Mouse (Mus musculus) MEL (cell line): ENCODE data around the gene Dock4. TPM values are rescaled to one million over a fixed set of nuclear protein-coding genes. Genes with fewer than 3 reads are reported as not detected.

Experiments
- DNase-seq: peaks from one replicate; pipeline ENCODE4 v3.0.0; 2011; ENCODE audit warnings: low read depth, low spot score
- H3K27ac ChIP-seq: 2 replicates; pipeline ENCODE4 v1.5.1; 2012; ENCODE audit warnings: low read depth, mild to moderate bottlenecking, control low read depth, low read length, moderate library complexity; ENCODE audit not compliant: control insufficient read depth
- H3K27me3 ChIP-seq, 2 experiments: fragments of 150-350 bp in 1 of 2; sonication (generic) in 1 of 2; 2 replicates each; pipeline ENCODE4 v1.6.1; 2012; ENCODE audit warnings: low read length in 2 of 2, mild to moderate bottlenecking in 2 of 2, improper control_type of control experiment in 1 of 2, moderate library complexity in 1 of 2; ENCODE audit not compliant: insufficient read depth in 2 of 2, control insufficient read depth in 1 of 2
- H3K36me3 ChIP-seq, 2 experiments: 2 replicates each; pipeline ENCODE4 v1.6.1; 2012 to 2014; ENCODE audit warnings: low read length in 2 of 2, improper control_type of control experiment in 1 of 2, inconsistent platforms in 1 of 2, mild to moderate bottlenecking in 1 of 2; ENCODE audit not compliant: insufficient read depth in 2 of 2, control insufficient read depth in 1 of 2
- H3K4me1 ChIP-seq, 2 experiments: fragments of 150-350 bp in 1 of 2; sonication (generic) in 1 of 2; 2 replicates each; pipeline ENCODE4 v1.6.1; 2012; ENCODE audit warnings: low read length in 2 of 2, improper control_type of control experiment in 1 of 2, mild to moderate bottlenecking in 1 of 2; ENCODE audit not compliant: insufficient read depth in 2 of 2, control insufficient read depth in 1 of 2
- H3K4me3 ChIP-seq, 2 experiments: fragments of 150-350 bp in 1 of 2; sonication (generic) in 1 of 2; 2 replicates each; pipeline ENCODE4 v1.5.1; 2012; ENCODE audit warnings: low read depth in 2 of 2, low read length in 2 of 2, mild to moderate bottlenecking in 2 of 2, moderate library complexity in 2 of 2, control low read depth in 1 of 2, improper control_type of control experiment in 1 of 2; ENCODE audit not compliant: control insufficient read depth in 1 of 2, insufficient read depth in 1 of 2
- H3K79me2 ChIP-seq: 2 replicates; pipeline ENCODE4 v1.6.1; 2012; ENCODE audit warnings: mild to moderate bottlenecking, low read length, moderate library complexity; ENCODE audit not compliant: control insufficient read depth, poor library complexity, insufficient read depth
- H3K9ac ChIP-seq: 2 replicates; pipeline ENCODE4 v1.6.1; 2012; ENCODE audit warnings: low read depth, mild to moderate bottlenecking, control low read depth, low read length, moderate library complexity; ENCODE audit not compliant: control insufficient read depth, poor library complexity, severe bottlenecking
- H3K9me3 ChIP-seq: fragments of 150-350 bp; sonication (generic); replicated peaks from 2 replicates; pipeline ENCODE4 v1.6.1; 2012; ENCODE audit warnings: mild to moderate bottlenecking, low read length, improper control_type of control experiment, moderate library complexity; ENCODE audit not compliant: insufficient read depth
- CHD1 ChIP-seq: IDR thresholded peaks from 2 replicates; pipeline ENCODE4 v1.6.1; 2012; ENCODE audit warnings: low read depth, mild to moderate bottlenecking, inconsistent platforms, low read length, improper control_type of control experiment
- E2F4 ChIP-seq: IDR thresholded peaks from 2 replicates; pipeline ENCODE4 v1.6.1; 2011; ENCODE audit warnings: low read depth, low read length, improper control_type of control experiment, borderline replicate concordance
- ETS1 ChIP-seq: IDR thresholded peaks from 2 replicates; pipeline ENCODE4 v1.6.1; 2012; ENCODE audit warnings: low read depth, mild to moderate bottlenecking, inconsistent platforms, low read length, improper control_type of control experiment, moderate library complexity
- GABPA ChIP-seq: IDR thresholded peaks from 2 replicates; pipeline ENCODE4 v1.6.1; 2012; ENCODE audit warnings: low read depth, mild to moderate bottlenecking, inconsistent platforms, low read length, improper control_type of control experiment, moderate library complexity
- HCFC1 ChIP-seq: IDR thresholded peaks from 2 replicates; pipeline ENCODE4 v1.6.1; 2012; ENCODE audit warnings: low read depth, mild to moderate bottlenecking, inconsistent platforms, low read length, improper control_type of control experiment, moderate library complexity
- MAFK ChIP-seq: IDR thresholded peaks from 2 replicates; pipeline ENCODE4 v1.6.1; 2011; ENCODE audit warnings: low read depth, mild to moderate bottlenecking, low read length, improper control_type of control experiment, borderline replicate concordance
- MAX ChIP-seq: IDR thresholded peaks from 2 replicates; pipeline ENCODE4 v1.6.1; 2011; ENCODE audit warnings: low read length, improper control_type of control experiment
- MAZ ChIP-seq: IDR thresholded peaks from 2 replicates; pipeline ENCODE4 v1.6.1; 2012; ENCODE audit warnings: low read depth, mild to moderate bottlenecking, inconsistent platforms, low read length, improper control_type of control experiment
- MEF2A ChIP-seq: IDR thresholded peaks from 2 replicates; pipeline ENCODE4 v1.6.1; 2014; ENCODE audit warnings: low read depth, mild to moderate bottlenecking, inconsistent platforms, low read length, improper control_type of control experiment; ENCODE audit not compliant: poor library complexity, insufficient replicate concordance, severe bottlenecking; ENCODE audit errors: extremely low read depth
- MYC ChIP-seq: IDR thresholded peaks from 2 replicates; pipeline ENCODE4 v1.6.1; 2011; ENCODE audit warnings: low read depth, mild to moderate bottlenecking, low read length, improper control_type of control experiment, moderate library complexity
- POLR2AphosphoS2 ChIP-seq: IDR thresholded peaks from 2 replicates; pipeline ENCODE4 v1.6.1; 2011; ENCODE audit warnings: low read length, improper control_type of control experiment
- POLR2AphosphoS5 ChIP-seq: IDR thresholded peaks from 2 replicates; pipeline ENCODE4 v1.6.1; 2012; ENCODE audit warnings: low read depth, borderline replicate concordance, mild to moderate bottlenecking, inconsistent platforms, low read length, moderate library complexity, mixed read lengths
- RAD21 ChIP-seq: IDR thresholded peaks from 2 replicates; pipeline ENCODE4 v1.6.1; 2011; ENCODE audit warnings: mild to moderate bottlenecking, low read depth, low read length, improper control_type of control experiment
- RCOR1 ChIP-seq: IDR thresholded peaks from 2 replicates; pipeline ENCODE4 v1.6.1; 2012; ENCODE audit warnings: low read depth, mild to moderate bottlenecking, inconsistent platforms, low read length, improper control_type of control experiment
- SIN3A ChIP-seq: IDR thresholded peaks from 2 replicates; pipeline ENCODE4 v1.6.1; 2012; ENCODE audit warnings: low read length, improper control_type of control experiment, inconsistent platforms
- SMC3 ChIP-seq: IDR thresholded peaks from 2 replicates; pipeline ENCODE4 v1.6.1; 2011; ENCODE audit warnings: low read depth, low read length, improper control_type of control experiment
- UBTF ChIP-seq: IDR thresholded peaks from 2 replicates; pipeline ENCODE4 v1.6.1; 2012; ENCODE audit warnings: low read depth, mild to moderate bottlenecking, inconsistent platforms, low read length, improper control_type of control experiment, moderate library complexity, borderline replicate concordance; ENCODE audit not compliant: insufficient read depth
- USF2 ChIP-seq, 2 experiments: IDR thresholded peaks; 2 replicates each; pipeline ENCODE4 v1.6.1; 2011 to 2012; ENCODE audit warnings: improper control_type of control experiment in 2 of 2, low read length in 2 of 2, borderline replicate concordance in 1 of 2, inconsistent platforms in 1 of 2, low read depth in 1 of 2, mild to moderate bottlenecking in 1 of 2; ENCODE audit not compliant: insufficient read depth in 1 of 2
- ZKSCAN1 ChIP-seq: IDR thresholded peaks from 2 replicates; pipeline ENCODE4 v1.6.1; 2012; ENCODE audit warnings: low read depth, mild to moderate bottlenecking, inconsistent platforms, low read length, improper control_type of control experiment, moderate library complexity
- ZMIZ1 ChIP-seq: IDR thresholded peaks from 2 replicates; pipeline ENCODE4 v1.6.1; 2012; ENCODE audit warnings: low read depth, mild to moderate bottlenecking, inconsistent platforms, low read length, improper control_type of control experiment, moderate library complexity
- ZNF384 ChIP-seq: IDR thresholded peaks from 2 replicates; pipeline ENCODE4 v1.6.1; 2012; ENCODE audit warnings: low read depth, mild to moderate bottlenecking, inconsistent platforms, low read length, improper control_type of control experiment
- polyA plus RNA-seq, 2 experiments: library from polyadenylated mRNA; stranded (reverse) in 1 of 2; unstranded in 1 of 2; fragments of >175 nt in 1 of 2; fragments of >200 nt in 1 of 2; gene quantifications; 2 replicates each; pipeline versions ENCODE4 v1.2.1 to v1.2.4; 2012; ENCODE audit warnings: low replicate concordance in 2 of 2, low read depth in 1 of 2; ENCODE audit not compliant: insufficient read length in 2 of 2, insufficient read depth in 1 of 2, missing spikeins in 1 of 2
- total RNA-seq: library from RNA; depleted of rRNA; stranded (reverse); fragments of 300-350 nt; gene quantifications from 2 replicates; pipeline ENCODE4 v1.2.3, GENCODE M21; 2012

Gene Dock4
- total and polyA plus RNA-seq, 3 experiments, result 0.08 to 0.17 TPM; not detected in 1

DNA sequence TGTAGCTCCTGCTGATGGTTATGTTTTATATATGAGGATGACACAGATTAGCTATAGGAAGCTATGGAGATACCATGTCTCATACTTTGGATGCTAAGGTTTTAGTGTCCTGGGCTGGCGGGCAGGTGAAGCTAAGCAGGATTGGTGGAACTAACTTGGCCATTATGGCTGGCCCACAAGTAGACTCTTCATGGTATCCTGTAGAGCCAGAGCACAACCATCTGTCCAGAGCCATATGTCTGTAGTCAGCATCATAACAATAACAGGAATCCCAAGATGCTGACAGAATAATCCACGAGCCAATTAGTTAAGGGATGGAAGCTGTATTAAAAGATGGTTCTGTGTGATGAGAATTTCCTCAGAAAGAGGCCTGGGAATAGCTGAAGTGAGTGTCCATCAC, 269.4 kb downstream of the Dock4 start:
- no peaks in the 10 kb centered on the region for H3K36me3 ChIP-seq
- H3K9ac ChIP-seq, result no peak overlapping the region
- H3K4me3 ChIP-seq, result no peak overlapping the region
- H3K27me3 ChIP-seq, result no peaks in the 10 kb centered on the region
- no peak for DNase-seq
- H3K27ac ChIP-seq, result no peak overlapping the region
- H3K4me1 ChIP-seq, result no peaks in the 10 kb centered on the region
- H3K79me2 ChIP-seq, result no peaks in the 10 kb centered on the region
- TF ChIP-seq E2F4 (no peak), MYC (no peak), CHD1 (no peak)
- TF ChIP-seq, all 39 proteins: peak for 0
- H3K9me3 ChIP-seq, result no peaks in the 10 kb centered on the region

DNA sequence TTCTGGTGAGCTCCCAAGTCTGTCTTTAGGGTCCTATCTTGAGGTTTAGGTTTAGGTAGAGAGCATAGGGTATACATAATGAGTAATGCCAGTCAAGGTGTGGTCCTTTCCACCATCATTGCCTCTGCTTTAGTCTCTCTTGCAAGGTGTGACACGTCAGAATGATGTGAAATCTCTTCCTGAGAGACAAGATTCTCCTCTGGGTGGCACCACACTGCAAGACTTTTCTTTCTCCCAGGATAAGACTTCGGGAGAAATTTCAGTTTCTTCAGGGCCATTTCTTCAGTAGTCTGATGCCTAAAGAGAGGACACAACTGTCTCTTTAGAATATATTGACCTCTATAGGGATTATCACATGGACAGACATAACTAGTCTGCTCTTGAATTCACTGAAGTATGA, 282.6 kb downstream of the Dock4 start:
- no peak for TF ChIP-seq SMC3
- no peak for TF ChIP-seq RAD21
- TF ChIP-seq GABPA, result no peak
- no peak for TF ChIP-seq RCOR1
- no peak for TF ChIP-seq UBTF
- no peak for DNase-seq
- H3K27me3 ChIP-seq, result no peaks in the 10 kb centered on the region

DNA sequence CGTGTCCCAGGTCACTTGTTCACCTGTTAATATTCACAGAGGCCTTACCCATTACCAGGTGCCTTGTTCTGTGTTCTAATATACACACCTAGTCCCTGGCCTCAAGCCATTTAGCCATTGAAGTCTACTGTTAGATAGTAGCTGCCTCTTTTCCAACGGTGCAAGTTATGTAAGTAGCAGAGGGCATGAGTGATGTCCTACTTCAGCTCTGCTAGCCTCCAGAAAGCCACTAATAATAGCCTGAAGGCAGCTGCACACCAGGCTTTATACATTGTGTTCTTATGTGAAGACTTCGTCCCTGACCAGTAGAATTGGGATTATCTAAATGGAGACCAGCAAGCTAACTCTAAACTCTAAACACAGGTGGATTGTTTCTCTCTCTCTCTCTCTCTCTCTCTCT, 285.0 kb downstream of the Dock4 start:
- H3K27me3 ChIP-seq, result no peaks in the 10 kb centered on the region
- no peak overlapping the region for H3K9ac ChIP-seq
- no peak overlapping the region for H3K4me3 ChIP-seq
- TF ChIP-seq SIN3A (no peak), MEF2A (no peak), MAX (no peak), MAFK (no peak), MAZ (no peak), ZKSCAN1 (no peak), POLR2AphosphoS5 (no peak), ZNF384 (no peak), ZMIZ1 (no peak), USF2 (IDR thresholded peaks at IDR 0.05; ENCODE audit: borderline replicate concordance in 1 of 2, insufficient read depth in 1 of 2, low read depth in 1 of 2, low read length in 2 of 2) (no peak), ETS1 (no peak), POLR2AphosphoS2 (no peak), HCFC1 (no peak), CHD1 (no peak), GABPA (no peak)
- H3K4me1 ChIP-seq, result no peaks in the 10 kb centered on the region
- no peak overlapping the region for H3K27ac ChIP-seq
- no peaks in the 10 kb centered on the region for H3K79me2 ChIP-seq
- no peaks in the 10 kb centered on the region for H3K9me3 ChIP-seq
- no peak for DNase-seq
- no peaks in the 10 kb centered on the region for H3K36me3 ChIP-seq

More for the DNA sequence above, 282.6 kb downstream of the Dock4 start:
- Histone ChIP-seq H3K9me3 (no peaks in the 10 kb centered on the region), H3K4me1 (no peaks in the 10 kb centered on the region), H3K79me2 (no peaks in the 10 kb centered on the region), H3K36me3 (no peaks in the 10 kb centered on the region), H3K9ac (no peak overlapping the region), H3K4me3 (no peak overlapping the region), H3K27ac (no peak overlapping the region)
